Comparison of ENCODE assay signal across 9 mouse cellular contexts in genomic region chr6:70911668-70912395, GRCm38 (mm10). TPM values are rescaled to one million over a fixed set of nuclear protein-coding genes. Genes with fewer than 3 reads are reported as not detected.
DNase-seq lines count a peak whose midpoint lies in the region; ATAC-seq and TF ChIP-seq lines count a peak whose summit lies in the region.
"Had no signal": no experiment of that assay in that cellular context is flagged by ENCODE, and none has a peak within 500 bp of the region (broad histone marks: within the 10 kb centered on the region; RNA-seq: fewer than 3 reads in every experiment).

No protein-coding gene starts in this region.

- WGBS in heart, embryonic 12.5 days, result 10% methylated on average over 20 of the region's 20 CpGs
- 12% methylated on average over 20 of the region's 20 CpGs for WGBS in midbrain, embryonic 16.5 days
- 22% methylated on average over 20 of the region's 20 CpGs for WGBS in thymus, adult 2 months

- H3K4me2 ChIP-seq in heart, embryonic 12.5 days, result peak overlapping the region; percentile 58
- H3K4me2 ChIP-seq in midbrain, embryonic 16.5 days (ENCODE audit: low read length), result peak overlapping the region; percentile 47

- intact Hi-C loops in heart, postnatal 10 days (cut with DNase I), result no loop called here

- TF ChIP-seq POLR2A in thymus, adult 2 months (IDR thresholded peaks at IDR 0.05; ENCODE audit: control insufficient read depth, extremely low read depth, insufficient read depth, low read length, poor library complexity), result no peak

- H3K36me3 ChIP-seq in heart, embryonic 12.5 days, result no peaks in the 10 kb centered on the region
- H3K36me3 ChIP-seq in midbrain, embryonic 16.5 days (ENCODE audit: control insufficient read depth, insufficient read depth, low read length), result no peaks in the 10 kb centered on the region
- H3K36me3 ChIP-seq in thymus, adult 2 months (ENCODE audit: control insufficient read depth, insufficient read depth, low read length), result no peaks in the 10 kb centered on the region

- H3K27ac ChIP-seq in heart, embryonic 12.5 days (ENCODE audit: poor library complexity, severe bottlenecking), result no peak overlapping the region
- H3K27ac ChIP-seq in midbrain, embryonic 16.5 days (ENCODE audit: low read length), result no peak overlapping the region
- H3K27ac ChIP-seq in thymus, adult 2 months (ENCODE audit: control insufficient read depth, insufficient read depth, low read length), result no peak overlapping the region

- H3K27me3 ChIP-seq in heart, embryonic 12.5 days (replicated peaks), result peaks cover 22% of the 10 kb centered on the region
- no peaks in the 10 kb centered on the region; the same call in 1 of the 2 replicates for H3K27me3 ChIP-seq in midbrain, embryonic 16.5 days (ENCODE audit: control insufficient read depth, insufficient read depth, low read depth, low read length)
- H3K27me3 ChIP-seq in thymus, adult 2 months (ENCODE audit: control insufficient read depth, insufficient read depth, low read length), result peaks cover 2% of the 10 kb centered on the region; the same call in 1 of the 2 replicates

- no peak for TF ChIP-seq CTCF in thymus, adult 2 months (IDR thresholded peaks at IDR 0.05; ENCODE audit: borderline replicate concordance, control insufficient read depth, extremely low read depth, insufficient read depth, low read length, poor library complexity)

- H3K4me1 ChIP-seq in heart, embryonic 12.5 days (replicated peaks), result peaks cover 15% of the 10 kb centered on the region
- 0 out of 2 replicates have a peak, but pooled peaks cover 3% of the 10 kb centered on the region for H3K4me1 ChIP-seq in midbrain, embryonic 16.5 days (ENCODE audit: control insufficient read depth, insufficient read depth, low read length)
- H3K4me1 ChIP-seq in thymus, adult 2 months (replicated peaks; ENCODE audit: control insufficient read depth, insufficient read depth, low read length), result peaks cover 3% of the 10 kb centered on the region; the same call in 1 of the 2 replicates

- H3K4me3 ChIP-seq in heart, embryonic 12.5 days, result peak overlapping the region; percentile 23
- peak overlapping the region; percentile 22; the same call in 1 of the 2 replicates for H3K4me3 ChIP-seq in midbrain, embryonic 16.5 days (ENCODE audit: low read depth, low read length)
- no peak overlapping the region for H3K4me3 ChIP-seq in thymus, adult 2 months (ENCODE audit: control insufficient read depth, insufficient read depth, low read length)

- H3K9me3 ChIP-seq in heart, embryonic 12.5 days (replicated peaks), result no peaks in the 10 kb centered on the region
- no peaks in the 10 kb centered on the region for H3K9me3 ChIP-seq in midbrain, embryonic 16.5 days (replicated peaks; ENCODE audit: control insufficient read depth, low read length, poor library complexity, severe bottlenecking)

- ATAC-seq in heart, embryonic 12.5 days (ENCODE audit: insufficient number of reproducible peaks, low FRiP score), result no peak
- peak; percentile 82 for ATAC-seq in midbrain, embryonic 16.5 days
- no peak for ATAC-seq in megakaryocyte, adult 5-6 weeks (ENCODE audit: poor library complexity, severe bottlenecking)

- no peak for DNase-seq in heart, postnatal 10 days
- peak; percentile 75 to 82 for DNase-seq in cerebellum, adult 18-20 months
- peak; percentile 21 to 34 for DNase-seq in frontal cortex, postnatal 36 days (ENCODE audit: low spot score in 2 of 2)
- peak; percentile 35 to 50 for DNase-seq in layer of hippocampus, postnatal 36 days
- DNase-seq in thymus, adult 2 months, result no peak

- no peak overlapping the region for H3K9ac ChIP-seq in heart, embryonic 12.5 days
- no peak overlapping the region for H3K9ac ChIP-seq in midbrain, embryonic 16.5 days (ENCODE audit: low read depth, low read length)

RNA-seq across cellular contexts. Expression of gene Tex37, which starts 6.9 kb away (rescaled TPM):
- not detected in 2 replicates for polyA plus RNA-seq in heart, embryonic 12.5 days (2016; fragmentation: Nextera tagmentation; extraction: Ambion mirVana)
- not detected for total RNA-seq in heart, postnatal 10 days (2021)
- not detected for total RNA-seq in layer of hippocampus, postnatal 36 days (2021)
- polyA plus RNA-seq in midbrain, embryonic 16.5 days (2015; fragmentation: Nextera tagmentation; extraction: Ambion mirVana), result not detected in 2 replicates
- total RNA-seq in megakaryocyte, adult 5-6 weeks (2015), result not detected in 2 replicates
- not detected in 2 replicates for total RNA-seq in megakaryocyte, adult 5-6 weeks (2017)
- 0.26 TPM in 1 of 2 replicates, not detected in the other for polyA plus RNA-seq in thymus, adult 2 months (2012; rRNA removed)
- total RNA-seq: hematopoietic stem cell, adult 5-6 weeks had no signal

RNA-seq across cellular contexts. Expression of gene Foxi3, which starts 44.5 kb away (rescaled TPM):
- polyA plus RNA-seq in heart, embryonic 12.5 days (2016; fragmentation: Nextera tagmentation; extraction: Ambion mirVana), result not detected in 2 replicates
- total RNA-seq in heart, postnatal 10 days (2021), result not detected
- not detected for total RNA-seq in layer of hippocampus, postnatal 36 days (2021)
- not detected in 2 replicates for polyA plus RNA-seq in midbrain, embryonic 16.5 days (2015; fragmentation: Nextera tagmentation; extraction: Ambion mirVana)
- not detected in 2 replicates for total RNA-seq in megakaryocyte, adult 5-6 weeks (2015)
- total RNA-seq in megakaryocyte, adult 5-6 weeks (2017), result not detected in 2 replicates
- 0.08 TPM in 1 of 2 replicates, not detected in the other for polyA plus RNA-seq in thymus, adult 2 months (2012; rRNA removed)
- total RNA-seq: hematopoietic stem cell, adult 5-6 weeks had no signal

Comparison
In these comparisons a context has a peak if more than half of its experiments do, and no peak if none do; other contexts are left out.
1. DNase-seq: peak in cerebellum, adult 18-20 months (2 of 2), frontal cortex, postnatal 36 days (2 of 2) and layer of hippocampus, postnatal 36 days (2 of 2); none in heart, postnatal 10 days (0 of 2) and thymus, adult 2 months (single experiment).